Mouse (Mus musculus) gastrocnemius, adult 18-20 months (tissue): Measurements from ENCODE around the gene Abhd6. TPM values are rescaled to one million over a fixed set of nuclear protein-coding genes. Genes with fewer than 3 reads are reported as not detected.

ENCODE experiments used
- total RNA-seq, 2 experiments: library from RNA; stranded (reverse); gene quantifications; 2 replicates each; pipeline ENCODE4 v1.2.3; 2021

Abhd6 gene
- total RNA-seq, 2 experiments from 2014 or later: 7.6 to 8.6 TPM

Other genes starting within 250 kb of the Abhd6 start
- not detected for gene Gm26661, start 211.3 kb upstream of the Abhd6 start, total RNA-seq
- gene Flnb, start 184.9 kb upstream of the Abhd6 start, total RNA-seq: 10 to 100 TPM in 1 of 2 experiments, 1 to 10 TPM in 1; 6.2 to 10.5 TPM
- not detected for gene Gm45521, start 45.6 kb upstream of the Abhd6 start, total RNA-seq
- not detected for gene Dnase1l3, start 8.3 kb upstream of the Abhd6 start, total RNA-seq
- gene Rpp14, start 77.5 kb downstream of the Abhd6 start, total RNA-seq: 10 to 100 TPM; 28.0 TPM
- gene Pxk, start 95.3 kb downstream of the Abhd6 start, total RNA-seq: 10 to 100 TPM; 12.7 to 14.0 TPM
- gene Pdhb, start 170.1 kb downstream of the Abhd6 start, total RNA-seq: 100 to 1,000 TPM; 272 to 299 TPM
- gene Kctd6, start 211.2 kb downstream of the Abhd6 start, total RNA-seq: 1 to 10 TPM; 7.7 to 8.4 TPM